Mouse (Mus musculus): ENCODE results near the gene Rspry1. TPM values are rescaled to one million over a fixed set of nuclear protein-coding genes. Genes with fewer than 3 reads are reported as not detected.
A peak's percentile ranks its signal among the peaks of the same experiment; 100 is the strongest.

Gene Rspry1
- polyA plus RNA-seq, 1 experiment from 2014 or later, result 18.1 TPM

- no peaks in the 10 kb centered on the region for H3K27me3 ChIP-seq
- no peak for ATAC-seq (ENCODE audit: low read depth)
- no peak overlapping the region for H3K9ac ChIP-seq
- H3K9me3 ChIP-seq (replicated peaks), result no peaks in the 10 kb centered on the region
- H3K36me3 ChIP-seq, result peaks cover 5% of the 10 kb centered on the region; the same call in 1 of the 2 replicates
- H3K4me1 ChIP-seq (replicated peaks), result peaks cover 22% of the 10 kb centered on the region
- H3K4me2 ChIP-seq, result no peak overlapping the region
- no peak overlapping the region for H3K4me3 ChIP-seq (replicated peaks)
- H3K27ac ChIP-seq, result no peak overlapping the region
- no peak for DNase-seq
- 85% methylated on average over 5 of the region's 5 CpGs for WGBS (ENCODE audit: insufficient replicate concordance)
Measured at GRCm38 (mm10) chr8:94607064-94607463, 5.3 kb downstream of the Rspry1 start.

GRCm38 (mm10) chr8:94624885-94625284, 23.1 kb downstream of the Rspry1 start:
- H3K36me3 ChIP-seq, result peaks cover 21% of the 10 kb centered on the region
- H3K27me3 ChIP-seq, result no peaks in the 10 kb centered on the region
- 81% methylated on average over 1 of the region's 1 CpGs for WGBS (ENCODE audit: insufficient replicate concordance)
- no peaks in the 10 kb centered on the region for H3K9me3 ChIP-seq (replicated peaks)
- DNase-seq (no peak), ATAC-seq (ENCODE audit: low read depth) (no peak)
- no peak overlapping the region for H3K4me2 ChIP-seq
- H3K9ac ChIP-seq, result no peak overlapping the region
- H3K27ac ChIP-seq, result no peak overlapping the region
- no peaks in the 10 kb centered on the region for H3K4me1 ChIP-seq (replicated peaks)
- H3K4me3 ChIP-seq (replicated peaks), result no peak overlapping the region

- peak; percentile 43 for ATAC-seq (ENCODE audit: low read depth)
Measured at GRCm38 (mm10) chr8:94633564-94634194, 31.9 kb downstream of the Rspry1 start.

GRCm38 (mm10) chr8:94634211-94634610, 32.5 kb downstream of the Rspry1 start:
- H3K36me3 ChIP-seq, result peaks cover 58% of the 10 kb centered on the region
- peak; percentile 48 for DNase-seq
- H3K4me3 ChIP-seq (replicated peaks), result no peak overlapping the region
- H3K9me3 ChIP-seq (replicated peaks), result no peaks in the 10 kb centered on the region
- peak overlapping the region; percentile 82 for H3K27ac ChIP-seq
- 0 out of 2 replicates have a peak overlapping the region, but pooled peaks have one; percentile 4 for H3K4me2 ChIP-seq
- H3K4me1 ChIP-seq (replicated peaks), result peaks cover 24% of the 10 kb centered on the region
- 0 out of 2 replicates have a peak overlapping the region, but pooled peaks have one; percentile 1 for H3K9ac ChIP-seq
- ATAC-seq (ENCODE audit: low read depth), result peak; percentile 96
- no peaks in the 10 kb centered on the region for H3K27me3 ChIP-seq

More at GRCm38 (mm10) chr8:94633564-94634194, 31.9 kb downstream of the Rspry1 start:
- Histone ChIP-seq H3K4me1 (replicated peaks) (peaks cover 24% of the 10 kb centered on the region), H3K4me3 (replicated peaks) (no peak overlapping the region), H3K27ac (peak overlapping the region; percentile 82), H3K36me3 (peaks cover 53% of the 10 kb centered on the region), H3K9ac (no peak overlapping the region), H3K9me3 (replicated peaks) (no peaks in the 10 kb centered on the region), H3K27me3 (no peaks in the 10 kb centered on the region), H3K4me2 (0 out of 2 replicates have a peak overlapping the region, but pooled peaks have one; percentile 5)
- 26% methylated on average over 2 of the region's 2 CpGs for WGBS (ENCODE audit: insufficient replicate concordance)
- peak; percentile 11 for DNase-seq

- no peaks in the 10 kb centered on the region for H3K27me3 ChIP-seq
- no peak for DNase-seq
- H3K9ac ChIP-seq, result no peak overlapping the region
- no peak overlapping the region for H3K27ac ChIP-seq
- no peak overlapping the region for H3K4me2 ChIP-seq
- ATAC-seq (ENCODE audit: low read depth), result no peak
- no peak overlapping the region for H3K4me3 ChIP-seq (replicated peaks)
- 73% methylated on average over 2 of the region's 2 CpGs for WGBS (ENCODE audit: insufficient replicate concordance)
- peaks cover 72% of the 10 kb centered on the region for H3K36me3 ChIP-seq
- H3K9me3 ChIP-seq (replicated peaks), result no peaks in the 10 kb centered on the region
- H3K4me1 ChIP-seq (replicated peaks), result 0 out of 2 replicates have a peak, but pooled peaks cover 5% of the 10 kb centered on the region
Measured at GRCm38 (mm10) chr8:94641183-94641582, 39.4 kb downstream of the Rspry1 start.

- DNase-seq, result no peak
- Histone ChIP-seq H3K4me1 (replicated peaks) (0 out of 2 replicates have a peak, but pooled peaks cover 5% of the 10 kb centered on the region), H3K27ac (no peak overlapping the region), H3K9me3 (replicated peaks) (no peaks in the 10 kb centered on the region), H3K36me3 (peaks cover 72% of the 10 kb centered on the region), H3K9ac (no peak overlapping the region), H3K4me2 (no peak overlapping the region), H3K4me3 (replicated peaks) (no peak overlapping the region), H3K27me3 (no peaks in the 10 kb centered on the region)
- WGBS (ENCODE audit: insufficient replicate concordance), result 81% methylated on average over 3 of the region's 3 CpGs
- no peak for ATAC-seq (ENCODE audit: low read depth)
Measured at GRCm38 (mm10) chr8:94641938-94642337, 40.2 kb downstream of the Rspry1 start.

GRCm38 (mm10) chr8:94645202-94645601, 43.5 kb downstream of the Rspry1 start:
- Histone ChIP-seq H3K27ac (no peak overlapping the region), H3K4me1 (replicated peaks) (peaks cover 8% of the 10 kb centered on the region; the same call in 1 of the 2 replicates), H3K4me3 (replicated peaks) (no peak overlapping the region), H3K27me3 (no peaks in the 10 kb centered on the region), H3K36me3 (peaks cover 67% of the 10 kb centered on the region), H3K9me3 (replicated peaks) (no peaks in the 10 kb centered on the region), H3K4me2 (no peak overlapping the region), H3K9ac (no peak overlapping the region)
- DNase-seq, result no peak
- ATAC-seq (ENCODE audit: low read depth), result no peak
- 19% methylated on average over 1 of the region's 1 CpGs for WGBS (ENCODE audit: insufficient replicate concordance)

GRCm38 (mm10) chr8:94646165-94646564, 44.4 kb downstream of the Rspry1 start:
- WGBS (ENCODE audit: insufficient replicate concordance), result 74% methylated on average over 3 of the region's 3 CpGs

GRCm38 (mm10) chr8:94649496-94649895, 47.8 kb downstream of the Rspry1 start:
- peaks cover 10% of the 10 kb centered on the region; the same call in 1 of the 2 replicates for H3K4me1 ChIP-seq (replicated peaks)
- H3K9ac ChIP-seq, result no peak overlapping the region
- WGBS (ENCODE audit: insufficient replicate concordance), result 38% methylated on average over 3 of the region's 3 CpGs
- H3K4me2 ChIP-seq, result no peak overlapping the region
- H3K4me3 ChIP-seq (replicated peaks), result no peak overlapping the region
- ATAC-seq (ENCODE audit: low read depth) (no peak), DNase-seq (no peak)
- peaks cover 61% of the 10 kb centered on the region for H3K36me3 ChIP-seq
- no peaks in the 10 kb centered on the region for H3K27me3 ChIP-seq
- H3K9me3 ChIP-seq (replicated peaks), result no peaks in the 10 kb centered on the region
- no peak overlapping the region for H3K27ac ChIP-seq

More at GRCm38 (mm10) chr8:94646165-94646564, 44.4 kb downstream of the Rspry1 start:
- H3K9ac ChIP-seq, result no peak overlapping the region
- no peaks in the 10 kb centered on the region for H3K27me3 ChIP-seq
- no peaks in the 10 kb centered on the region for H3K9me3 ChIP-seq (replicated peaks)
- peaks cover 59% of the 10 kb centered on the region for H3K36me3 ChIP-seq
- no peak for ATAC-seq (ENCODE audit: low read depth)
- H3K4me2 ChIP-seq, result no peak overlapping the region
- H3K4me1 ChIP-seq (replicated peaks), result peaks cover 8% of the 10 kb centered on the region; the same call in 1 of the 2 replicates
- no peak for DNase-seq
- H3K27ac ChIP-seq, result no peak overlapping the region
- H3K4me3 ChIP-seq (replicated peaks), result no peak overlapping the region

- peaks cover 69% of the 10 kb centered on the region for H3K36me3 ChIP-seq
- no peak for ATAC-seq (ENCODE audit: low read depth)
- no peak overlapping the region for H3K9ac ChIP-seq
Measured at GRCm38 (mm10) chr8:94652951-94653350, 51.2 kb downstream of the Rspry1 start.

GRCm38 (mm10) chr8:94654994-94655393, 53.3 kb downstream of the Rspry1 start:
- Histone ChIP-seq H3K4me1 (replicated peaks) (peaks cover 17% of the 10 kb centered on the region), H3K9me3 (replicated peaks) (no peaks in the 10 kb centered on the region), H3K27ac (no peak overlapping the region), H3K36me3 (peaks cover 62% of the 10 kb centered on the region), H3K4me2 (no peak overlapping the region), H3K27me3 (no peaks in the 10 kb centered on the region), H3K4me3 (replicated peaks) (no peak overlapping the region), H3K9ac (no peak overlapping the region)
- peak; percentile 6 for DNase-seq
- ATAC-seq (ENCODE audit: low read depth), result peak; percentile 93

More at GRCm38 (mm10) chr8:94652951-94653350, 51.2 kb downstream of the Rspry1 start:
- Histone ChIP-seq H3K9me3 (replicated peaks) (no peaks in the 10 kb centered on the region), H3K27ac (no peak overlapping the region), H3K4me1 (replicated peaks) (peaks cover 19% of the 10 kb centered on the region), H3K4me2 (no peak overlapping the region), H3K27me3 (no peaks in the 10 kb centered on the region), H3K4me3 (replicated peaks) (no peak overlapping the region)
- no peak for DNase-seq
- 76% methylated on average over 3 of the region's 3 CpGs for WGBS (ENCODE audit: insufficient replicate concordance)

GRCm38 (mm10) chr8:94658031-94658430, 56.3 kb downstream of the Rspry1 start:
- no peak overlapping the region for H3K27ac ChIP-seq
- peaks cover 17% of the 10 kb centered on the region for H3K4me1 ChIP-seq (replicated peaks)
- H3K4me3 ChIP-seq (replicated peaks), result no peak overlapping the region
- no peak overlapping the region for H3K4me2 ChIP-seq
- WGBS (ENCODE audit: insufficient replicate concordance), result 77% methylated on average over 2 of the region's 2 CpGs
- DNase-seq (no peak), ATAC-seq (ENCODE audit: low read depth) (no peak)
- peaks cover 42% of the 10 kb centered on the region for H3K36me3 ChIP-seq
- H3K9me3 ChIP-seq (replicated peaks), result no peaks in the 10 kb centered on the region
- no peak overlapping the region for H3K9ac ChIP-seq
- H3K27me3 ChIP-seq, result no peaks in the 10 kb centered on the region

Measured in liver, embryonic 13.5 days (tissue).